Mouse (Mus musculus): ENCODE measurements at regions not wholly inside any gene's neighbourhood (a gene's known extent, or its start where the extent isn't known, plus 50 kb on each side); places are given as distances from the start of the nearest gene placed in this dataset.

GRCm38 (mm10) chr15:93853221-93853620 lies 257.5 kb upstream of the Prickle1 start:
- TF ChIP-seq EP300 (IDR thresholded peaks at IDR 0.05; ENCODE audit: insufficient read depth, low read depth, low read length) (no peak), POLR2A (IDR thresholded peaks at IDR 0.05; ENCODE audit: insufficient read depth, low read depth, low read length) (no peak), CTCF (IDR thresholded peaks at IDR 0.05) (no peak)
